Mouse (Mus musculus) heart, postnatal 0 days (tissue): ENCODE data around the gene Gm42906. TPM values are rescaled to one million over a fixed set of nuclear protein-coding genes. Genes with fewer than 3 reads are reported as not detected.

Experiments
- ATAC-seq: fragments of 200-750 bp; cut with Nextera tagmentation; 2 replicates; pipeline ENCODE4 v1.8.0; 2017; ENCODE audit warnings: low read depth, moderate number of reproducible peaks, moderate library complexity; ENCODE audit not compliant: insufficient read depth
- DNase-seq: peaks from one replicate; pipeline ENCODE4 v3.0.0-alpha.2; 2016; ENCODE audit warnings: low spot score
- H3K27ac ChIP-seq: fragments of 300-500 bp; sonication (generic); 2 replicates; pipeline ENCODE4 v1.5.1; 2014; ENCODE audit warnings: low read depth, mild to moderate bottlenecking
- H3K27me3 ChIP-seq: fragments of 300-500 bp; sonication (generic); 2 replicates; pipeline ENCODE4 v1.6.1; 2014; ENCODE audit warnings: low read length, mixed read lengths; ENCODE audit not compliant: control insufficient read depth, insufficient read depth
- H3K36me3 ChIP-seq: fragments of 300-500 bp; sonication (generic); replicated peaks from 2 replicates; pipeline ENCODE4 v1.6.1; 2014; ENCODE audit warnings: low read length, mixed read lengths; ENCODE audit not compliant: control insufficient read depth, insufficient read depth
- H3K4me1 ChIP-seq: fragments of 300-500 bp; sonication (generic); 2 replicates; pipeline ENCODE4 v1.6.1; 2014; ENCODE audit warnings: antibody characterized with exemption; ENCODE audit not compliant: control insufficient read depth, insufficient read depth
- H3K4me2 ChIP-seq: fragments of 300-500 bp; sonication (generic); 2 replicates; pipeline ENCODE4 v1.6.1; 2014; ENCODE audit warnings: low read depth, mild to moderate bottlenecking, low read length, moderate library complexity
- H3K4me3 ChIP-seq: fragments of 300-500 bp; sonication (generic); 2 replicates; pipeline ENCODE4 v1.5.1; 2014; ENCODE audit warnings: low read depth, low read length
- H3K9ac ChIP-seq: fragments of 300-500 bp; sonication (generic); replicated peaks from 2 replicates; pipeline ENCODE4 v1.6.1; 2014; ENCODE audit warnings: low read depth, low read length, mixed read lengths
- H3K9me3 ChIP-seq: fragments of 300-500 bp; sonication (generic); replicated peaks from 2 replicates; pipeline ENCODE4 v1.6.1; 2016; ENCODE audit warnings: low read length; ENCODE audit not compliant: control insufficient read depth
- CTCF ChIP-seq: IDR thresholded peaks from 2 replicates; pipeline ENCODE4 v1.5.1; 2016; ENCODE audit warnings: antibody characterized with exemption, control low read depth, low read depth
- EP300 ChIP-seq: IDR thresholded peaks from 2 replicates; pipeline ENCODE4 v1.6.1; 2016; ENCODE audit warnings: antibody characterized with exemption, low read depth
- WGBS: fragments of 180-500 bp; shearing (Covaris S2); extraction: QIAGEN DNeasy Blood & Tissue Kit; methylation state at CpG from one replicate; pipeline ENCODE4 v1.1.7; 2014; 5-methylcytosine and 5-hydroxymethylcytosine counted together
- polyA plus RNA-seq: library from polyadenylated mRNA; unstranded; fragments of >200 nt; fragmentation: Nextera tagmentation; extraction: Ambion mirVana; gene quantifications from 2 replicates; pipeline ENCODE4 v1.2.1, GENCODE M21; 2015
- total RNA-seq: library from RNA; depleted of rRNA; stranded (reverse); fragments of >200 nt; gene quantifications from 2 replicates; pipeline ENCODE4 v1.2.3, GENCODE M21; 2014; ENCODE audit warnings: low replicate concordance

The Gm42906 gene
- total and polyA plus RNA-seq, 2 experiments from 2014 or later: not detected

DNA sequence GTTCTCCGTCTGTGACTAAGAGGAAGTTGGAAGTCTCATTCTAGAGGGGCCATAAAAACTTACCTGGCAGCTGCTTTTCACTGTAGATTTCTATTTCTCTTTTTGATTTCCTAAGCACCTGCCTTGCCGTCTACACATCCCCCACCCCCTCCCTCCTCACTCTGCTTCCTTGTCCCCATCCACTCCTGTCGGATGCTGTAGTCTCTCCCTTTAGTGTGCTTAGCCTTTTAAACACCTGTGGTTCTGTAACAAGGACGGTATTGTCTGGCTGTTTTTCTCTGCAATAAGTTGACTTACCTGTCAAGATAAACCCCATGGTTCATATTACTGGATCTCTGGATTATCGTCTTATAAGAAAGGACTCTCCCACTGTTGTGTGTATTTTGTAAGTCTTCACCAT is 182.4 kb downstream of the Gm42906 start:
- no peak for ATAC-seq
- no peak overlapping the region for H3K4me2 ChIP-seq
- H3K27ac ChIP-seq: no peak overlapping the region
- no peaks in the 10 kb centered on the region for H3K27me3 ChIP-seq
- no peak for DNase-seq
- no peak overlapping the region for H3K4me3 ChIP-seq
- H3K36me3 ChIP-seq: no peaks in the 10 kb centered on the region
- TF ChIP-seq EP300 (no peak), CTCF (no peak)
- H3K9me3 ChIP-seq: no peaks in the 10 kb centered on the region
- peaks cover 8% of the 10 kb centered on the region; the same call in 1 of the 2 replicates for H3K4me1 ChIP-seq
- H3K9ac ChIP-seq: no peak overlapping the region
- WGBS: 81% methylated on average over 5 of the region's 5 CpGs

DNA sequence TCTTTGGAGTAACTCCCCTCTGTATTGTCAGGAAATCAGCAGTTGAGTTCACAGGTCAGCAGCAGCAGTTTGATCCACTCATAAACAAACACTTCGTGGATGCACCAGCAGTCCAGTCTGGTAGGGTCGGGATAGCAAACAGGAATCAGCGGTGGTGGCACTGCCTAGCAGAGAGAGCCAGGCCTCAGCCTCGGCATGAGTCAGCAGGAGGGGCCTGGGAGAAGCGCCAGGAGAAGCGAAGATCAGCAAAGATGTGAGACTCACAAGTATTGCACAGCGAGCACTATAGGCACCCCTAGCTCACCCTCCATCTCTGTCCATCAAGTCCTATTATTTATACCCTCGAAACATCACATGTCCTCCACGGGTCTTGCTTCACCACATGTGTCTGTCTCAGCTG is 189.2 kb downstream of the Gm42906 start:
- no peak for DNase-seq

GRCm38 (mm10) chr5:151236411-151236810 is 191.6 kb downstream of the Gm42906 start:
- Histone ChIP-seq H3K36me3 (no peaks in the 10 kb centered on the region), H3K4me1 (0 out of 2 replicates have a peak, but pooled peaks cover 11% of the 10 kb centered on the region), H3K4me2 (no peak overlapping the region), H3K27me3 (peaks cover 5% of the 10 kb centered on the region; the same call in 1 of the 2 replicates), H3K9me3 (no peaks in the 10 kb centered on the region), H3K9ac (no peak overlapping the region), H3K27ac (no peak overlapping the region), H3K4me3 (no peak overlapping the region)
- ATAC-seq (no peak), DNase-seq (no peak)
- WGBS: 60% methylated on average over 5 of the region's 5 CpGs
- TF ChIP-seq EP300: no peak
- no peak for TF ChIP-seq CTCF

More for the DNA sequence above, 189.2 kb downstream of the Gm42906 start:
- no peak overlapping the region for H3K9ac ChIP-seq
- H3K4me2 ChIP-seq: no peak overlapping the region
- H3K27me3 ChIP-seq: no peaks in the 10 kb centered on the region
- H3K4me3 ChIP-seq: no peak overlapping the region
- no peaks in the 10 kb centered on the region for H3K36me3 ChIP-seq
- no peak overlapping the region for H3K27ac ChIP-seq
- H3K4me1 ChIP-seq: 0 out of 2 replicates have a peak, but pooled peaks cover 3% of the 10 kb centered on the region
- H3K9me3 ChIP-seq: no peaks in the 10 kb centered on the region
- ATAC-seq: no peak
- TF ChIP-seq CTCF (no peak), EP300 (no peak)
- 76% methylated on average over 9 of the region's 9 CpGs for WGBS

DNA sequence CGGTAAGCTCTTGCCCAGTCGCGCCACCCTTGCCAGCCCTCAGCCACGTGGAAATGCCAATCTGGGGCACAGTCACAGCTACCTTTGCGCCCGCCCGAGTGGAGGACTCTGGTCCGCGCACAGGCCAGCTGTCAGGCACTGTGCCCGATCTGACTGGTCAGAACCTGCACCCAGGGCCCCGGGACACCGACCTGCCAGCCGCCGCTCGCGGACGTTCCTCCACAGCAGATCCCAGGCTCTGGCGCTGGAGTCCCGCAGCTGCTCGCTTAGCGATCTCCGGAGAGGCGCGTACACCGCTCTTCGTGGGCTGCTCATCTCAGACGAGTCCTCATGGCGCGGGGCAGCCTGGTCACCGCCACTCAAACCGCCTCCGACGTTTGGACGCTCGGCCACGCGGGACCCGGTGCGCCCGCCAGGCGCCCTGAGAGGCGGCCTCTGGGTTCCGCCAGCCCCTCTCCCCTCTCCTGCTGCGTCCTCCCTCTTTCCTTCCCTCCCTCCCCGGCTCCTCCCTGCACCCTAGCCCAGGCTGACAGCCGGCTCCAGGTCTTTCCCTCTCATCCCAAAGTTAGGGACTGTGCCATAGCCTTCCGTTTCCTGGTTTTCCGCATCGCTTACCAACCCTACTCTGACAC is 194.4 kb downstream of the Gm42906 start, which contains the start of gene Stard13:
TSS of gene Stard13 (minus strand) at position 437 of the 632 bp plus-strand sequence.
- peak; percentile 17 for DNase-seq
- TF ChIP-seq EP300: no peak
- TF ChIP-seq CTCF: no peak
- ATAC-seq: peak; percentile 74
- H3K4me1 ChIP-seq: 0 out of 2 replicates have a peak, but pooled peaks cover 11% of the 10 kb centered on the region
- under 1% methylated on average over 49 of the region's 49 CpGs for WGBS
- H3K9me3 ChIP-seq: no peaks in the 10 kb centered on the region
- no peaks in the 10 kb centered on the region for H3K36me3 ChIP-seq
- peaks cover 5% of the 10 kb centered on the region; the same call in 1 of the 2 replicates for H3K27me3 ChIP-seq
- no peak within 1 kb of the TSS for H3K27ac ChIP-seq
- peak within 1 kb of the TSS; percentile 55 for H3K9ac ChIP-seq
- H3K4me2 ChIP-seq: peak within 1 kb of the TSS; percentile 86
- H3K4me3 ChIP-seq: peak within 1 kb of the TSS; percentile 61

GRCm38 (mm10) chr5:151232576-151233299 is 195.2 kb downstream of the Gm42906 start:
- Histone ChIP-seq H3K27ac (no peak overlapping the region), H3K4me2 (peak overlapping the region; percentile 86), H3K27me3 (peaks cover 5% of the 10 kb centered on the region; the same call in 1 of the 2 replicates), H3K36me3 (no peaks in the 10 kb centered on the region), H3K9me3 (no peaks in the 10 kb centered on the region), H3K9ac (no peak overlapping the region; the same call in 1 of the 2 replicates), H3K4me3 (peak overlapping the region; percentile 61), H3K4me1 (0 out of 2 replicates have a peak, but pooled peaks cover 11% of the 10 kb centered on the region)
- 28% methylated on average over 10 of the region's 13 CpGs for WGBS
- TF ChIP-seq CTCF: no peak
- TF ChIP-seq EP300: no peak
- DNase-seq (no peak), ATAC-seq (no peak)
